Mouse (Mus musculus) adrenal gland, postnatal 10 days (tissue): Measurements from ENCODE around the gene Txnl4b. TPM values are rescaled to one million over a fixed set of nuclear protein-coding genes. Genes with fewer than 3 reads are reported as not detected.

Source experiments
- DNase-seq: peaks from one replicate; pipeline ENCODE4 v3.0.0; 2021; ENCODE audit warnings: mixed read lengths
- long read RNA-seq, 2 experiments: library from polyadenylated mRNA; stranded (forward); transcript quantifications; one replicate each; pipeline ENCODE4 v2.0.0; 2021
- total RNA-seq, 2 experiments: library from RNA; stranded (reverse); gene quantifications; 2 replicates each; pipeline ENCODE4 v1.2.3; 2021

The Txnl4b gene
- total RNA-seq: 10 to 100 TPM; 10.5 to 11.8 TPM
- long read RNA-seq, experiment 1, partial matches to known transcripts: 6 of 7 reads
- long read RNA-seq, experiment 1, other reads (novel, unspliced or antisense): 0 of 7 reads
- long read RNA-seq, experiment 2, partial matches to known transcripts: 2 of 2 reads
- long read RNA-seq, experiment 2, other reads (novel, unspliced or antisense): 0 of 2 reads

- DNase-seq: peak; percentile 99
Measured at GRCm38 (mm10) chr8:109565498-109566333, at the start of gene Txnl4b, which contains the start of gene Dhx38. Txnl4b (plus strand) TSS chr8:109565892. Dhx38 (minus strand) TSS chr8:109565861.

GRCm38 (mm10) chr8:109524008-109524407, 41.7 kb upstream of the Txnl4b start:
- no peak for DNase-seq

GRCm38 (mm10) chr8:109535140-109535990, 30.3 kb upstream of the Txnl4b start:
- peak; percentile 58 for DNase-seq

GRCm38 (mm10) chr8:109536703-109537102, 29.0 kb upstream of the Txnl4b start:
- peak; percentile 88 for DNase-seq

GRCm38 (mm10) chr8:109542165-109542564, 23.5 kb upstream of the Txnl4b start:
- no peak for DNase-seq

- no peak for DNase-seq
Measured at GRCm38 (mm10) chr8:109542748-109543519, 22.8 kb upstream of the Txnl4b start.

- DNase-seq: no peak
Measured at GRCm38 (mm10) chr8:109544049-109544448, 21.6 kb upstream of the Txnl4b start.

GRCm38 (mm10) chr8:109551663-109552062, 14.0 kb upstream of the Txnl4b start:
- DNase-seq: peak; percentile 24

- DNase-seq: no peak
Measured at GRCm38 (mm10) chr8:109563881-109564280, 1.8 kb upstream of the Txnl4b start.

GRCm38 (mm10) chr8:109564766-109565165, 926 bp upstream of the Txnl4b start:
- DNase-seq: no peak

GRCm38 (mm10) chr8:109571139-109571538, 5.4 kb downstream of the Txnl4b start:
- no peak for DNase-seq

- no peak for DNase-seq
Measured at GRCm38 (mm10) chr8:109576311-109576710, 10.6 kb downstream of the Txnl4b start.

- DNase-seq: peak; percentile 47
Measured at GRCm38 (mm10) chr8:109578900-109579301, 13.2 kb downstream of the Txnl4b start, which contains the start of gene Hp. Hp (minus strand) TSS chr8:109579172.

- peak; percentile 14 for DNase-seq
Measured at GRCm38 (mm10) chr8:109584293-109584692, 18.6 kb downstream of the Txnl4b start.

- no peak for DNase-seq
Measured at GRCm38 (mm10) chr8:109584830-109585229, 19.1 kb downstream of the Txnl4b start.

GRCm38 (mm10) chr8:109585652-109586051, 20.0 kb downstream of the Txnl4b start:
- peak; percentile 15 for DNase-seq

- peak; percentile 20 for DNase-seq
Measured at GRCm38 (mm10) chr8:109586972-109587504, 21.3 kb downstream of the Txnl4b start.

- no peak for DNase-seq
Measured at GRCm38 (mm10) chr8:109590901-109591300, 25.2 kb downstream of the Txnl4b start.

GRCm38 (mm10) chr8:109591367-109591766, 25.7 kb downstream of the Txnl4b start:
- DNase-seq: no peak

- DNase-seq: no peak
Measured at GRCm38 (mm10) chr8:109592164-109592563, 26.5 kb downstream of the Txnl4b start.

- peak; percentile 35 for DNase-seq
Measured at GRCm38 (mm10) chr8:109593117-109593788, 27.6 kb downstream of the Txnl4b start.
